Mouse (Mus musculus): ENCODE measurements at regions not wholly inside any gene's neighbourhood (a gene's known extent, or its start where the extent isn't known, plus 50 kb on each side); places are given as distances from the start of the nearest gene placed in this dataset.

- Histone ChIP-seq H3K27me3 (ENCODE audit: control insufficient read depth, insufficient read depth, low read length) (peaks cover 10% of the 10 kb centered on the region), H3K4me3 (ENCODE audit: extremely low read depth, insufficient read depth, insufficient read length) (peak overlapping the region; percentile 42), H3K27ac (ENCODE audit: insufficient read depth, low read length) (no peak overlapping the region), H3K4me1 (ENCODE audit: control insufficient read depth, insufficient read depth, insufficient read length) (peaks cover 7% of the 10 kb centered on the region), H3K36me3 (ENCODE audit: control insufficient read depth, insufficient read depth, low read length) (no peaks in the 10 kb centered on the region)
- WGBS = 1% methylated on average over 104 of the region's 104 CpGs
- TF ChIP-seq CTCF (IDR thresholded peaks at IDR 0.05; ENCODE audit: extremely low read depth, insufficient read depth, insufficient read length, insufficient replicate concordance) = no peak
- no peak for TF ChIP-seq POLR2A (IDR thresholded peaks at IDR 0.05; ENCODE audit: low read depth, low read length)
- DNase-seq (ENCODE audit: low read depth in 1 of 2, low spot score in 2 of 2) = no peak
These were observed 58.1 kb upstream of the Ifne start for GRCm38 (mm10) chr4:88937866-88938711.

- H3K4me1 ChIP-seq (ENCODE audit: control insufficient read depth, insufficient read depth, insufficient read length) = peaks cover 7% of the 10 kb centered on the region
- no peak overlapping the region for H3K27ac ChIP-seq (ENCODE audit: insufficient read depth, low read length)
- 63% methylated on average over 6 of the region's 6 CpGs for WGBS
- no peak for DNase-seq (ENCODE audit: low read depth in 1 of 2, low spot score in 2 of 2)
- TF ChIP-seq POLR2A (IDR thresholded peaks at IDR 0.05; ENCODE audit: low read depth, low read length) = no peak
- TF ChIP-seq CTCF (IDR thresholded peaks at IDR 0.05; ENCODE audit: extremely low read depth, insufficient read depth, insufficient read length, insufficient replicate concordance) = no peak
- peaks cover 10% of the 10 kb centered on the region for H3K27me3 ChIP-seq (ENCODE audit: control insufficient read depth, insufficient read depth, low read length)
- H3K36me3 ChIP-seq (ENCODE audit: control insufficient read depth, insufficient read depth, low read length) = no peaks in the 10 kb centered on the region
- H3K4me3 ChIP-seq (ENCODE audit: extremely low read depth, insufficient read depth, insufficient read length) = no peak overlapping the region
These were observed 57.0 kb upstream of the Ifne start for GRCm38 (mm10) chr4:88936976-88937375.

- H3K4me3 ChIP-seq (ENCODE audit: extremely low read depth, insufficient read depth, insufficient read length) = no peak overlapping the region
- no peak for DNase-seq (ENCODE audit: low read depth in 1 of 2, low spot score in 2 of 2)
- H3K36me3 ChIP-seq (ENCODE audit: control insufficient read depth, insufficient read depth, low read length) = no peaks in the 10 kb centered on the region
- WGBS = 88% methylated on average over 2 of the region's 2 CpGs
- no peak overlapping the region for H3K27ac ChIP-seq (ENCODE audit: insufficient read depth, low read length)
- H3K4me1 ChIP-seq (ENCODE audit: control insufficient read depth, insufficient read depth, insufficient read length) = peaks cover 7% of the 10 kb centered on the region
- peaks cover 10% of the 10 kb centered on the region for H3K27me3 ChIP-seq (ENCODE audit: control insufficient read depth, insufficient read depth, low read length)
- TF ChIP-seq POLR2A (IDR thresholded peaks at IDR 0.05; ENCODE audit: low read depth, low read length) = no peak
These were observed 55.9 kb upstream of the Ifne start for GRCm38 (mm10) chr4:88935901-88936300.

GRCm38 (mm10) chr4:88935316-88935715 is 55.3 kb upstream of the Ifne start:
- no peak overlapping the region for H3K27ac ChIP-seq (ENCODE audit: insufficient read depth, low read length)
- DNase-seq (ENCODE audit: low read depth in 1 of 2, low spot score in 2 of 2) = no peak

GRCm38 (mm10) chr4:88934266-88935025 is 54.4 kb upstream of the Ifne start:
- Histone ChIP-seq H3K4me3 (ENCODE audit: extremely low read depth, insufficient read depth, insufficient read length) (no peak overlapping the region), H3K4me1 (ENCODE audit: control insufficient read depth, insufficient read depth, insufficient read length) (peaks cover 7% of the 10 kb centered on the region), H3K27me3 (ENCODE audit: control insufficient read depth, insufficient read depth, low read length) (peaks cover 10% of the 10 kb centered on the region), H3K36me3 (ENCODE audit: control insufficient read depth, insufficient read depth, low read length) (no peaks in the 10 kb centered on the region), H3K27ac (ENCODE audit: insufficient read depth, low read length) (no peak overlapping the region)
- 85% methylated on average over 8 of the region's 8 CpGs for WGBS
- TF ChIP-seq CTCF (IDR thresholded peaks at IDR 0.05; ENCODE audit: extremely low read depth, insufficient read depth, insufficient read length, insufficient replicate concordance) (no peak), POLR2A (IDR thresholded peaks at IDR 0.05; ENCODE audit: low read depth, low read length) (no peak)
- no peak for DNase-seq (ENCODE audit: low read depth in 1 of 2, low spot score in 2 of 2)

More at GRCm38 (mm10) chr4:88935316-88935715, 55.3 kb upstream of the Ifne start:
- no peak overlapping the region for H3K4me3 ChIP-seq (ENCODE audit: extremely low read depth, insufficient read depth, insufficient read length)
- no peaks in the 10 kb centered on the region for H3K36me3 ChIP-seq (ENCODE audit: control insufficient read depth, insufficient read depth, low read length)
- peaks cover 7% of the 10 kb centered on the region for H3K4me1 ChIP-seq (ENCODE audit: control insufficient read depth, insufficient read depth, insufficient read length)
- H3K27me3 ChIP-seq (ENCODE audit: control insufficient read depth, insufficient read depth, low read length) = peaks cover 10% of the 10 kb centered on the region
- no peak for TF ChIP-seq CTCF (IDR thresholded peaks at IDR 0.05; ENCODE audit: extremely low read depth, insufficient read depth, insufficient read length, insufficient replicate concordance)
- TF ChIP-seq POLR2A (IDR thresholded peaks at IDR 0.05; ENCODE audit: low read depth, low read length) = no peak
- 81% methylated on average over 7 of the region's 7 CpGs for WGBS

- 90% methylated on average over 9 of the region's 9 CpGs for WGBS
- H3K4me1 ChIP-seq (ENCODE audit: control insufficient read depth, insufficient read depth, insufficient read length) = no peaks in the 10 kb centered on the region
- no peak overlapping the region for H3K4me3 ChIP-seq (ENCODE audit: extremely low read depth, insufficient read depth, insufficient read length)
- H3K36me3 ChIP-seq (ENCODE audit: control insufficient read depth, insufficient read depth, low read length) = no peaks in the 10 kb centered on the region
- no peak for TF ChIP-seq POLR2A (IDR thresholded peaks at IDR 0.05; ENCODE audit: low read depth, low read length)
- TF ChIP-seq CTCF (IDR thresholded peaks at IDR 0.05; ENCODE audit: extremely low read depth, insufficient read depth, insufficient read length, insufficient replicate concordance) = no peak
- no peaks in the 10 kb centered on the region; the same call in 1 of the 2 replicates for H3K27me3 ChIP-seq (ENCODE audit: control insufficient read depth, insufficient read depth, low read length)
- DNase-seq (ENCODE audit: low read depth in 1 of 2, low spot score in 2 of 2) = no peak
- H3K27ac ChIP-seq (ENCODE audit: insufficient read depth, low read length) = no peak overlapping the region
These were observed 51.2 kb upstream of the Ifne start for GRCm38 (mm10) chr4:88931217-88931616.
